Mouse (Mus musculus): ENCODE measurements around the gene Fbxo31. TPM values are rescaled to one million over a fixed set of nuclear protein-coding genes. Genes with fewer than 3 reads are reported as not detected.

Gene Fbxo31
- polyA plus RNA-seq, 1 experiment from 2014 or later: 5.6 TPM

DNA sequence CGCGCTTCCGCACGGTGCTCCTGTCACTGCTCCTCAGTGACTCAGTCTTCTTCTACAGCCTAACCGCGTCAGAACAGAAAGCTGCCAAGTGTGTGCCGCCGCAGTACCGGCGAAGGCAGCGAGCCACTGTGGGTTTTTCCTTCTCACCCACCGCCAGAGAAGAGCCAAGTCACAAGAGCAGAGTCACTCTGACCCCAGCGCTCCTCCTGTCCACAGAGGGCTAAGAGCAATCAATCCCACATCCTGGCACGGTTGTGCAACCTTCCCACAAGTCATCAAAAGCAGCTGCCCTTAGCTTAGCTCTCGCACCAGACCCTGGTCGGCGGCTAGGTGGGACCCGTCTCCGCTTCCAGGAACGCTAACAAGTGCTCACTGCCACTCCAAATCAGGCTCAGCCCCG, 8.3 kb downstream of the Fbxo31 start:
- no peak overlapping the region for H3K4me2 ChIP-seq (replicated peaks; ENCODE audit: low read depth)
- WGBS: 75% methylated on average over 21 of the region's 21 CpGs
- no peak for ATAC-seq

GRCm38 (mm10) chr8:121568321-121568720, 10.3 kb downstream of the Fbxo31 start:
- Histone ChIP-seq H3K36me3 (ENCODE audit: control insufficient read depth, insufficient read depth) (peaks cover 6% of the 10 kb centered on the region; the same call in 1 of the 2 replicates), H3K27ac (ENCODE audit: low read depth, low read length) (no peak overlapping the region), H3K27me3 (replicated peaks; ENCODE audit: control insufficient read depth, insufficient read depth, low read length) (no peaks in the 10 kb centered on the region), H3K9ac (ENCODE audit: low read depth, low read length) (no peak overlapping the region), H3K4me3 (ENCODE audit: low read depth, low read length) (no peak overlapping the region), H3K4me1 (replicated peaks; ENCODE audit: control insufficient read depth, insufficient read depth, low read length) (no peaks in the 10 kb centered on the region), H3K4me2 (replicated peaks; ENCODE audit: low read depth) (no peak overlapping the region), H3K9me3 (ENCODE audit: control insufficient read depth) (no peaks in the 10 kb centered on the region)
- 64% methylated on average over 6 of the region's 6 CpGs for WGBS
- no peak for TF ChIP-seq CTCF (IDR thresholded peaks at IDR 0.05; ENCODE audit: low read depth)
- no peak for ATAC-seq

More for the DNA sequence above, 8.3 kb downstream of the Fbxo31 start:
- TF ChIP-seq CTCF (IDR thresholded peaks at IDR 0.05; ENCODE audit: low read depth): no peak
- no peak overlapping the region for H3K4me3 ChIP-seq (ENCODE audit: low read depth, low read length)
- H3K9me3 ChIP-seq (ENCODE audit: control insufficient read depth): no peaks in the 10 kb centered on the region
- H3K27ac ChIP-seq (ENCODE audit: low read depth, low read length): no peak overlapping the region
- H3K27me3 ChIP-seq (replicated peaks; ENCODE audit: control insufficient read depth, insufficient read depth, low read length): no peaks in the 10 kb centered on the region
- no peak overlapping the region for H3K9ac ChIP-seq (ENCODE audit: low read depth, low read length)
- peaks cover 6% of the 10 kb centered on the region; the same call in 1 of the 2 replicates for H3K36me3 ChIP-seq (ENCODE audit: control insufficient read depth, insufficient read depth)
- H3K4me1 ChIP-seq (replicated peaks; ENCODE audit: control insufficient read depth, insufficient read depth, low read length): no peaks in the 10 kb centered on the region

GRCm38 (mm10) chr8:121563701-121564100, 14.9 kb downstream of the Fbxo31 start:
- H3K9ac ChIP-seq (ENCODE audit: low read depth, low read length): no peak overlapping the region
- no peaks in the 10 kb centered on the region for H3K9me3 ChIP-seq (ENCODE audit: control insufficient read depth)
- no peaks in the 10 kb centered on the region for H3K4me1 ChIP-seq (replicated peaks; ENCODE audit: control insufficient read depth, insufficient read depth, low read length)
- 65% methylated on average over 6 of the region's 6 CpGs for WGBS
- H3K36me3 ChIP-seq (ENCODE audit: control insufficient read depth, insufficient read depth): peaks cover 21% of the 10 kb centered on the region; the same call in 1 of the 2 replicates
- TF ChIP-seq CTCF (IDR thresholded peaks at IDR 0.05; ENCODE audit: low read depth): no peak
- H3K27ac ChIP-seq (ENCODE audit: low read depth, low read length): no peak overlapping the region
- no peak overlapping the region for H3K4me2 ChIP-seq (replicated peaks; ENCODE audit: low read depth)
- no peaks in the 10 kb centered on the region for H3K27me3 ChIP-seq (replicated peaks; ENCODE audit: control insufficient read depth, insufficient read depth, low read length)
- ATAC-seq: no peak
- H3K4me3 ChIP-seq (ENCODE audit: low read depth, low read length): no peak overlapping the region

GRCm38 (mm10) chr8:121562941-121563351, 15.7 kb downstream of the Fbxo31 start:
- H3K4me3 ChIP-seq (ENCODE audit: low read depth, low read length): no peak overlapping the region
- no peaks in the 10 kb centered on the region for H3K9me3 ChIP-seq (ENCODE audit: control insufficient read depth)
- H3K27me3 ChIP-seq (replicated peaks; ENCODE audit: control insufficient read depth, insufficient read depth, low read length): no peaks in the 10 kb centered on the region
- H3K36me3 ChIP-seq (ENCODE audit: control insufficient read depth, insufficient read depth): peaks cover 24% of the 10 kb centered on the region; the same call in 1 of the 2 replicates
- 67% methylated on average over 9 of the region's 9 CpGs for WGBS
- H3K4me1 ChIP-seq (replicated peaks; ENCODE audit: control insufficient read depth, insufficient read depth, low read length): no peaks in the 10 kb centered on the region
- ATAC-seq: no peak
- no peak overlapping the region for H3K27ac ChIP-seq (ENCODE audit: low read depth, low read length)
- TF ChIP-seq CTCF (IDR thresholded peaks at IDR 0.05; ENCODE audit: low read depth): no peak
- H3K9ac ChIP-seq (ENCODE audit: low read depth, low read length): no peak overlapping the region
- H3K4me2 ChIP-seq (replicated peaks; ENCODE audit: low read depth): no peak overlapping the region

GRCm38 (mm10) chr8:121561636-121562345, 16.8 kb downstream of the Fbxo31 start:
- Histone ChIP-seq H3K4me2 (replicated peaks; ENCODE audit: low read depth) (no peak overlapping the region), H3K36me3 (ENCODE audit: control insufficient read depth, insufficient read depth) (peaks cover 24% of the 10 kb centered on the region; the same call in 1 of the 2 replicates), H3K4me1 (replicated peaks; ENCODE audit: control insufficient read depth, insufficient read depth, low read length) (no peaks in the 10 kb centered on the region), H3K27me3 (replicated peaks; ENCODE audit: control insufficient read depth, insufficient read depth, low read length) (no peaks in the 10 kb centered on the region), H3K9me3 (ENCODE audit: control insufficient read depth) (no peaks in the 10 kb centered on the region), H3K9ac (ENCODE audit: low read depth, low read length) (no peak overlapping the region), H3K4me3 (ENCODE audit: low read depth, low read length) (no peak overlapping the region), H3K27ac (ENCODE audit: low read depth, low read length) (no peak overlapping the region)
- WGBS: 81% methylated on average over 16 of the region's 16 CpGs
- ATAC-seq: no peak
- no peak for TF ChIP-seq CTCF (IDR thresholded peaks at IDR 0.05; ENCODE audit: low read depth)

GRCm38 (mm10) chr8:121560432-121561100, 18.0 kb downstream of the Fbxo31 start:
- no peak overlapping the region for H3K4me3 ChIP-seq (ENCODE audit: low read depth, low read length)
- H3K4me1 ChIP-seq (replicated peaks; ENCODE audit: control insufficient read depth, insufficient read depth, low read length): no peaks in the 10 kb centered on the region
- peaks cover 18% of the 10 kb centered on the region; the same call in 1 of the 2 replicates for H3K36me3 ChIP-seq (ENCODE audit: control insufficient read depth, insufficient read depth)
- 95% methylated on average over 7 of the region's 7 CpGs for WGBS
- no peak overlapping the region for H3K9ac ChIP-seq (ENCODE audit: low read depth, low read length)
- H3K4me2 ChIP-seq (replicated peaks; ENCODE audit: low read depth): no peak overlapping the region
- no peaks in the 10 kb centered on the region for H3K27me3 ChIP-seq (replicated peaks; ENCODE audit: control insufficient read depth, insufficient read depth, low read length)
- H3K9me3 ChIP-seq (ENCODE audit: control insufficient read depth): no peaks in the 10 kb centered on the region
- no peak for TF ChIP-seq CTCF (IDR thresholded peaks at IDR 0.05; ENCODE audit: low read depth)
- ATAC-seq: no peak
- H3K27ac ChIP-seq (ENCODE audit: low read depth, low read length): no peak overlapping the region

Data from intestine, postnatal 0 days (tissue).